Mouse (Mus musculus) thymus, adult 2 months (tissue): ENCODE measurements around the gene Ccl7. TPM values are rescaled to one million over a fixed set of nuclear protein-coding genes. Genes with fewer than 3 reads are reported as not detected.

Experiments used
- DNase-seq: peaks from one replicate; pipeline ENCODE4 v3.0.0; 2021
- H3K27ac ChIP-seq: fragments of 200-500 bp; 2 replicates; pipeline ENCODE4 v1.5.1; 2012; ENCODE audit warnings: low read length, control low read depth; ENCODE audit not compliant: control insufficient read depth, insufficient read depth
- H3K27me3 ChIP-seq: fragments of 200-500 bp; 2 replicates; pipeline ENCODE4 v1.6.1; 2012; ENCODE audit warnings: mild to moderate bottlenecking, low read length, moderate library complexity, mixed read lengths; ENCODE audit not compliant: control insufficient read depth, insufficient read depth
- H3K36me3 ChIP-seq: fragments of 200-500 bp; 2 replicates; pipeline ENCODE4 v1.6.1; 2012; ENCODE audit warnings: mild to moderate bottlenecking, low read length, moderate library complexity; ENCODE audit not compliant: control insufficient read depth, insufficient read depth
- H3K4me1 ChIP-seq: fragments of 200-500 bp; replicated peaks from 2 replicates; pipeline ENCODE4 v1.6.1; 2012; ENCODE audit warnings: low read length; ENCODE audit not compliant: control insufficient read depth, insufficient read depth
- H3K4me3 ChIP-seq: fragments of 200-500 bp; 2 replicates; pipeline ENCODE4 v1.5.1; 2012; ENCODE audit warnings: mild to moderate bottlenecking, low read length, control low read depth, moderate library complexity; ENCODE audit not compliant: control insufficient read depth, insufficient read depth
- CTCF ChIP-seq: fragments of 200-500 bp; IDR thresholded peaks from 2 replicates; pipeline ENCODE4 v1.5.1; 2012; ENCODE audit warnings: mild to moderate bottlenecking, control low read depth, low read length, moderate library complexity, borderline replicate concordance; ENCODE audit not compliant: control insufficient read depth, poor library complexity, insufficient read depth; ENCODE audit errors: extremely low read depth
- POLR2A ChIP-seq: fragments of 200-500 bp; IDR thresholded peaks from 2 replicates; pipeline ENCODE4 v1.6.1; 2012; ENCODE audit warnings: mild to moderate bottlenecking, low read length, control low read depth, moderate library complexity; ENCODE audit not compliant: control insufficient read depth, poor library complexity, insufficient read depth; ENCODE audit errors: extremely low read depth
- WGBS: fragments of 180-500 bp; shearing (Covaris S2); methylation state at CpG from one replicate; pipeline ENCODE4 v1.1.7; 2018; 5-methylcytosine and 5-hydroxymethylcytosine counted together
- polyA plus RNA-seq: library from polyadenylated mRNA; depleted of rRNA; stranded (reverse); fragments of >200 nt; gene quantifications from 2 replicates; pipeline ENCODE4 v1.2.3, GENCODE M21; 2012

Ccl7 gene
- polyA plus RNA-seq, 1 experiment, result 0.81 TPM

DNA sequence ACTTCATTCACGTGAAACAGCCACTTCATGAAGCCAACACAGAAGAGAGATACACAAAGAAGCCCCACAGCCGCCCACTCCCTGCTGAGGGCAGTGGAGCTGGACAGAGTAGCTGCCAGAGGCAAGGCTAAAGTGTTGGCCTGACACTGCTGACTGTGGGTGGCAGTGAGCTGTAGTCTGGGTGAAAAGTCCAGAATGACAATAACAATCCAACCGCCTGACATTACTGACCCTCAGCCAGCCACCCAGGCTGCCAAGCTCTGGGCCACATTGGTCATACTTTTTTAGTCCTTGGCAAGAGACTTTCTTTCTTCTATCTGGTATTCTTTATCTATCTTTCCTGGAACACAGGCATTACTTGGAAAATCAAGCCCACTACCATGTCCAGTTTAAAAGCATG, 25.6 kb downstream of the Ccl7 start:
- no peak overlapping the region for H3K27ac ChIP-seq
- no peak overlapping the region for H3K4me3 ChIP-seq
- no peaks in the 10 kb centered on the region for H3K27me3 ChIP-seq
- TF ChIP-seq POLR2A (no peak), CTCF (no peak)
- H3K4me1 ChIP-seq, result no peaks in the 10 kb centered on the region
- H3K36me3 ChIP-seq, result no peaks in the 10 kb centered on the region
- no peak for DNase-seq
- 86% methylated on average over 3 of the region's 3 CpGs for WGBS

DNA sequence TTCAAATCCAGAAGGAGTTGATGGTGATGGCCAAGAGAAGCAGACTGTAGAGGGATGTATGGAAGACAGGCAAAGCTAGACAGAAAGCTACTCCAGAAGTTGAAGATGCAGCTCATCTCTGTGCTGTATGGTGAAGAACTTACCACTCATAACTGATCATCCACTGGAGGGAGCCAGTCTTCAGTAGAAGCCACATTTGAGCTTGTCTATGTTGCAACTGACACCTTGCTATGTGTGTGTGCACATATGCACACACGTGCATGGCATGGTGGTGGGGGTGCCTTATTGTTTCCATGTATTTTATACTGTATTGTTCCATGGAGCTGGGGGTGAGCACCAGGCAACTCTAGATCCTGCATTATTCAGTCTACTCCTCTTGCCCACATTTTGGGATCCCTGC, 26.9 kb downstream of the Ccl7 start:
- Histone ChIP-seq H3K27me3 (no peaks in the 10 kb centered on the region), H3K4me1 (no peaks in the 10 kb centered on the region), H3K36me3 (no peaks in the 10 kb centered on the region), H3K4me3 (no peak overlapping the region), H3K27ac (no peak overlapping the region)
- DNase-seq, result no peak
- no peak for TF ChIP-seq CTCF
- TF ChIP-seq POLR2A, result no peak
- 85% methylated on average over 1 of the region's 1 CpGs for WGBS

DNA sequence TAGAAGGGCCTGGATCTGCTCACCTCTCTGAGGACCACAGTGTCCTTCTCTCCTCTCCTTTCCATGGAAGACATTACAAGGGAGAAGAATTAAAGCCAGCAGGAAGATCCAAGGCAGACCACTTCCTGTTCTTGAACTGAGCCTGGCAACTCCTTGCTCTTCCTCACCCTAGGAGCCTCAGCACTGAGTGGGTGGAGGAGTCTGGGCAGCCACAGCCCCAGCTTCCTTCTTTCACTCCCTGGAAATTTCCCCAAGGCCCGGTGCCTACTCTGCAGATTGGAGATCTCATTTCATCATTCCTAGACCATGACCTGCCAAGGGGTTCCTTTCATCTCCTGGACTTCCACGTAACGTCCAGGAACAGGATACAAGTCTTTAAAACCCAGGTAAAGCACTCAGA, 27.5 kb downstream of the Ccl7 start:
- Histone ChIP-seq H3K36me3 (no peaks in the 10 kb centered on the region), H3K27me3 (no peaks in the 10 kb centered on the region), H3K4me3 (no peak overlapping the region), H3K4me1 (no peaks in the 10 kb centered on the region), H3K27ac (no peak overlapping the region)
- no peak for DNase-seq
- WGBS, result 69% methylated on average over 3 of the region's 3 CpGs
- TF ChIP-seq CTCF (no peak), POLR2A (no peak)

DNA sequence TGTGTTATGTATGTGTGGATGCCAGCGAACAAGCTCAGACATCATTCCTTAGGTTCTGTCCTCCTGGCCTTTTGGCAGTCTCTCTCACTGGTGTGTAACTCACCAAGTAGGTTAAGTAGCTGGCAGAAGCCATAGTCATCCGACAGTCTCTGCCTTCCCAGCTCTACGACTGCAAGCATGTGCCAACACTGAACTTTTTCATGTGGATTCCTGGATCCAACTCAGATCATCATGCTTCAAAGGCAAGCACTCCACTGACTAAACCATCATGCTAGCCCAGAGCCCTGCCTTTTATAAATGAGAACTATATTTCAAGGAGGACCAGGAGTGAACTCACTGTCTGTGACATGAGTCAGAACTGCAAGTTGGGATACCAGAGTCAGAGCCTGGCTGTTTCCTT, 28.2 kb downstream of the Ccl7 start:
- Histone ChIP-seq H3K4me1 (no peaks in the 10 kb centered on the region), H3K27me3 (no peaks in the 10 kb centered on the region), H3K27ac (no peak overlapping the region), H3K4me3 (no peak overlapping the region), H3K36me3 (no peaks in the 10 kb centered on the region)
- TF ChIP-seq POLR2A, result no peak
- TF ChIP-seq CTCF, result no peak
- no peak for DNase-seq
- 83% methylated on average over 3 of the region's 3 CpGs for WGBS

DNA sequence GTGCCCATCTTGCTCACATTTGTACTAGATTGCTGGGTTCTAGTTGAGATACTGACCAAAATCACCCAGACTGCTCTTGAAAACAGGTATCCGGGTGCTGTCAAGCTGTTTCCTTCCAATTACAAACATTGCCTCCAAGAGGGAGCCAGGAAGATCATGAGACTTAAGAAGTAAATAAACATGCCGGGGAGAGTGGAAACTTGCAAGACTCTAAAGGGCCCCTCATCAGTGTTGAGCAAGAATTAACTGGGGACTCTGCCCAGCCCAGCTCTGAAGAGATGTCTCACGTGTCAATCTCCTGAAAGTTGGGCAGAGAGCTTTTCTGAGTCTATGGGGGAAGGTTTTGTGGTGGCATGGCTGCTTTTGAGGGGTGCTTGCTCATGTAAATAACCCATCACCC, 31.5 kb downstream of the Ccl7 start:
- H3K27ac ChIP-seq, result no peak overlapping the region
- DNase-seq, result no peak
- 42% methylated on average over 3 of the region's 3 CpGs for WGBS
- TF ChIP-seq POLR2A (no peak), CTCF (no peak)
- H3K27me3 ChIP-seq, result no peaks in the 10 kb centered on the region
- H3K4me1 ChIP-seq, result no peaks in the 10 kb centered on the region
- H3K36me3 ChIP-seq, result no peaks in the 10 kb centered on the region
- H3K4me3 ChIP-seq, result no peak overlapping the region

DNA sequence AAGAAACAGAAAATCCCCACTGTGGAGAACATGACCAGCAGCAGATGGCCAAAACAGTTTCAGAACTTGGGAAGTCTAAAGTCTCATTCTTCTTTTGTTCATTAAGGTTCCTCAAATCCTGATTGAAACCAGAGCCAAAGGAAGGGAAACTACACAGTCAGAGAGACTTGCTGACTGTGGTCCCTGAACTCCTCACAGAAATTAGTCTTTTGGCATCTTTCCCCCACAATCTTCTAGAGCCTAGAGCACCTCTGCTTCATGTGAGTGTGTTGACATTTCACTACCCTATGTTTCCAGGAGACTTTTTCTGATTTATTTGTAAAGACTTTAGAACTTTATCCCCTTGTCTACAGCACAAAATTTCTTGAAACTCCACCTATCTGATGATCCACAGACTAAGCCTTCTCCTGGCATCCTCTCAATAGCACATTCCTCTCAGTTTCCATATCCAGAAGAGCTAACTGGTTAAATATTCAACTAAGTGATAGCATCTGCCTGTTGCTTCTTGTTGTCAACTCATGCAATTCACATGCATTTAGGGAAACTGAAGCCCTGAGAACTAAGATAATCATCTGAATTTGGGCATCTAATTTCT, 32.7 kb downstream of the Ccl7 start:
- Histone ChIP-seq H3K4me1 (no peaks in the 10 kb centered on the region), H3K27me3 (no peaks in the 10 kb centered on the region), H3K4me3 (no peak overlapping the region), H3K36me3 (no peaks in the 10 kb centered on the region), H3K27ac (no peak overlapping the region)
- TF ChIP-seq POLR2A (no peak), CTCF (no peak)
- no peak for DNase-seq

DNA sequence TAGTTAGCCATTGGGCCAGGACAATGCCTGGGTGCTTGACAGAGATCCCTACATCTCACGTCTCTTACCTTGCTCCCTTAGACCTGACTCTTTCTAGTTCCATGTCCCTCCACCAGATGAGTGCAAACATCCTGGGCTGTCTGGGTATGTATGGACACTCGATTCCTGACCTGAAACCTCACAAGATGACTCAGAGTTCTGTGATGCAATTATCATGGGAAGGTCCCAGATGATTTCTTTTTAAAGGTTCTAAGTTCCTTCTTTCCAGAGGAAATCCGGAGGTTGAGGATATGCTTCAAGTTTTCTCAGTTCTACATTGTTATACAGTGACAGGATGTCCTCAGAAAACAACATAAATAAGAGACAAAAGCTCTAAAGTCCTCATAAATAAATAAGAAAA, 35.4 kb downstream of the Ccl7 start:
- WGBS, result 72% methylated on average over 3 of the region's 3 CpGs
- TF ChIP-seq POLR2A (no peak), CTCF (no peak)
- Histone ChIP-seq H3K36me3 (no peaks in the 10 kb centered on the region), H3K27ac (no peak overlapping the region), H3K4me1 (no peaks in the 10 kb centered on the region), H3K27me3 (no peaks in the 10 kb centered on the region), H3K4me3 (no peak overlapping the region)
- no peak for DNase-seq
